Mouse (Mus musculus) testis, adult 2 months (tissue): ENCODE measurements around the gene Nln.

Source experiments
- CTCF ChIP-seq: fragments of 200-500 bp; IDR thresholded peaks from 2 replicates; pipeline ENCODE4 v1.5.1; 2012; ENCODE audit warnings: low read depth, mild to moderate bottlenecking, inconsistent platforms, low read length, moderate library complexity; ENCODE audit not compliant: control insufficient read depth, insufficient read depth, insufficient replicate concordance
- POLR2A ChIP-seq: fragments of 200-500 bp; IDR thresholded peaks from 2 replicates; pipeline ENCODE4 v1.6.1; 2012; ENCODE audit warnings: low read depth, mild to moderate bottlenecking, inconsistent platforms, low read length, moderate library complexity; ENCODE audit not compliant: control insufficient read depth

- no peak for TF ChIP-seq CTCF
- TF ChIP-seq POLR2A = no peak
These were observed 97.1 kb downstream of the Nln start for GRCm38 (mm10) chr13:104012214-104012833.
